Comparison of ENCODE assay signal across 19 mouse cellular contexts in the genomic region with DNA sequence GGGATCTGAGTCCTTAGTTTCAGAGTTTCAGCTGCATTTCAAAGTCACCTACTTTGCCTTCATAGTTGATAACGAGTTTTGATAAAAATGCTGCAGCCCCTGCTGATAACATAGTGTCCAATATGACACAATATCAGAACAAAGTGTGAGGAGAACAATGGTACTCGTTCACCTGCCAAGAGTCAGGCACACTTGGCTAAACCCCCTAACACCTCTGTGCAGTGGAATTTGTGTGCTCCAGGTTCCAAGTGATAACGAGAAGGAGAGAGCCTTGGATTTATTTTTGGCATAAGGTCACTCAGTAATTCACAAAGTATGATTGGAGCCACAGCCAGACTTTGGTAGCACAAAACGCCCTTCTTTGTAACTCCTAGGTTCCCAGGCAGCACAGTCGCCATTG.
"Had no signal": no experiment of that assay in that cellular context is flagged by ENCODE, and none has a peak within 500 bp of the region (broad histone marks: within the 10 kb centered on the region; RNA-seq: fewer than 3 reads in every experiment).

No protein-coding gene starts in this region.

- H3K9me3 ChIP-seq: limb, embryonic 12.5 days; liver, embryonic 13.5 days; lung, embryonic 15.5 days; megakaryocyte, embryonic 14.5 days; midbrain, embryonic 15.5 days; neural tube, embryonic 13.5 days had no signal

- H3K27me3 ChIP-seq: limb, embryonic 12.5 days; liver, embryonic 13.5 days; lung, embryonic 15.5 days; megakaryocyte, embryonic 14.5 days; midbrain, embryonic 15.5 days; neural tube, embryonic 13.5 days had no signal

- H3K36me3 ChIP-seq: limb, embryonic 12.5 days; liver, embryonic 13.5 days; lung, embryonic 15.5 days; midbrain, embryonic 15.5 days; neural tube, embryonic 13.5 days had no signal

- ATAC-seq: liver, postnatal 0 days; midbrain, embryonic 15.5 days had no signal

- H3K4me2 ChIP-seq: limb, embryonic 12.5 days; liver, embryonic 13.5 days; lung, embryonic 15.5 days; midbrain, embryonic 11.5 days; midbrain, embryonic 15.5 days; neural tube, embryonic 13.5 days had no signal

- DNase-seq: kidney, postnatal 25 days; layer of hippocampus, adult 9-11 months; layer of hippocampus, postnatal 36 days; liver; liver, embryonic 13.5 days; liver, postnatal 0 days; lung, postnatal 14 days; retina, postnatal 1 day; right cerebral cortex, postnatal 4 days; spleen, adult 18-20 months; thymus, adult 18-20 months; thymus, postnatal 36 days had no signal

- H3K27ac ChIP-seq: limb, embryonic 12.5 days; liver, embryonic 13.5 days; lung, embryonic 15.5 days; macrophage; midbrain, embryonic 15.5 days; neural tube, embryonic 13.5 days had no signal

- H3K4me1 ChIP-seq: limb, embryonic 12.5 days; liver, embryonic 13.5 days; lung, embryonic 15.5 days; megakaryocyte, embryonic 14.5 days; midbrain, embryonic 15.5 days; neural tube, embryonic 13.5 days had no signal

- H3K9ac ChIP-seq: limb, embryonic 12.5 days; liver, embryonic 13.5 days; liver, postnatal 0 days; lung, embryonic 15.5 days; midbrain, embryonic 15.5 days; neural tube, embryonic 13.5 days had no signal

- H3K4me3 ChIP-seq: limb, embryonic 12.5 days; liver, embryonic 13.5 days; lung, embryonic 15.5 days; megakaryocyte, embryonic 14.5 days; midbrain, embryonic 15.5 days; neural tube, embryonic 13.5 days had no signal
